Mouse (Mus musculus) gastrocnemius, postnatal 14 days (tissue): Measurements from ENCODE around the gene Gast. TPM values are rescaled to one million over a fixed set of nuclear protein-coding genes. Genes with fewer than 3 reads are reported as not detected.
"Not testable (repeated sequence)": the region's sequence is repeated elsewhere in the genome, so short reads cannot be mapped to it uniquely, and the experiment has no call there.

Experiments used
- DNase-seq: peaks from one replicate; pipeline ENCODE4 v3.0.0; 2021; ENCODE audit warnings: mixed read lengths
- intact Hi-C: fragments of 180-260 bp; cut with DNase I; formaldehyde crosslinking; loops from one replicate; pipeline ENCODE4 v1.15.1; 2025; ENCODE audit warnings: low total_unique reads
- total RNA-seq, 2 experiments: library from RNA; stranded (reverse); gene quantifications; 2 replicates each; pipeline ENCODE4 v1.2.3; 2021

The Gast gene
- total RNA-seq, 2 experiments from 2014 or later, result not detected

- intact Hi-C loops, result no loop called here
- DNase-seq, result peak; percentile 100
Measured at GRCm38 (mm10) chr11:100319492-100320171, 14.6 kb upstream of the Gast start, which contains the start of gene Eif1. TSS of gene Eif1 (plus strand) at chr11:100319885.

GRCm38 (mm10) chr11:100320172-100320630, 14.0 kb upstream of the Gast start:
- intact Hi-C loops, result no loop called here

DNA sequence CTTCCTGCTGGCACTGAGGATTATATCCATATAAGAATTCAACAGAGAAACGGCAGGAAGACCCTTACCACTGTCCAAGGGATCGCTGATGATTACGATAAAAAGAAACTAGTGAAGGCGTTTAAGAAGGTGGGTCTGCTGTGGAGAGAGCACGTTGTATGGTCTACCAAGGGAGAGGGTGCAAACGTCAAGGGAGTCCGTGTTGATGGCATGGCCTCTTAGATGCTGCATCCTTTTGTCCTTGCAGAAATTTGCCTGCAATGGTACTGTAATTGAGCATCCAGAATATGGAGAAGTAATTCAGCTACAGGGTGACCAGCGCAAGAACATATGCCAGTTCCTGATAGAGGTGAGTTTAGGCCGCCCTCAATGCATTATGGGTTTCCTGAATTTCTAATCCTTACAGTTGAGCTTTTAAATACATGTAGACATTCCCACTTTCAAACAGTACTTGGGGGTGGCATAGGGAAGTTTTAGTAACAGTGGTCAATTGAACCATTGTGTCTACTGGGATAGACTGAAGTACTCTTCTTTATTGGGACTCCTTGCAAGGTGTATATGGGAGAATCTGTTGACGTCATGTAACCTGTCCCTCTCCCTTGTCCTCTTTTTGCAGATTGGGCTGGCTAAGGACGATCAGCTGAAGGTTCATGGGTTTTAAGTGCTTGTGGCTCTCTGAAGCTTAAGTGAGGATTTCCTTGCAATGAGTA, 13.4 kb upstream of the Gast start:
- DNase-seq, intact Hi-C loops: not testable (repeated sequence)

More at GRCm38 (mm10) chr11:100320172-100320630, 14.0 kb upstream of the Gast start:
- DNase-seq, result peak; percentile 98

DNA sequence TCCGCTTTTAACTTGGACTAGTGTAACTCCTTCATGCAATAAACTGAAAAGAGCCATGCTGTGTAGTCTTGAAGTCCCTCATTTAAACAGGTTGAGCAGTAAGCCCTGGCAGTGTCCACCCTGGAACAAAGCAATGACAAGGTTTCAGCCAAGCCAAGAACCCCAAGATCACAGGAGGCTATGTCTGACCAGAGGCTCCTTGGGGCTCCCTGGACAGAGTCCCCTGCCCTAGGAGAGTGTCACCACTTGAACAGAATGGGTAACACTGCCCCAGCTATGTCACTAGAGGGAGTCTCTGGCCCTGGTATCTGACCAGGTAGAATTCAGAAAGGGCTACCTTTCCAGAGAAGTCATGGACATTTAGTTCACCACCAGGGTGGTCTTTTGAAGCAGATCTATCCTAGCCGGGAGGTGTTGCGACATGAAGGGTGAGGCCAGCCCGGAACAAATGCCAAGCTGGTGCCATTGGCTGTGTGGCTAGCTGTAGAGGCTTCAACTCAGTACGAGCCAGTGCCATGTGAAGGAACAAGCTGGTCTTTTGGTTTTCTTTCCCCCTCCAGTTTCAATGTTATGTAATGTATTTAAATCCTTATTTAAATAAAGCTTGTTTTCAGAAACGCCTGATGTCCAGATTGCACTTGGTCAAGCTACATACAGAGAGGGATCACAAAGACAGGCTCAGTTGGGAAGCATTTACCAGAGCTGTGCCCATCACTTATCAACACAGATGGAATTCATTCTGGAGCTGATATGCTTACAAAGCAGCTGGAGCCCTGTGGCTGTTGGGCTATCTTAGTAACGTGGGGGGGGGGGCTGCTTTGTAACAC, 12.5 kb upstream of the Gast start:
- intact Hi-C loops, DNase-seq: not testable (repeated sequence)

- intact Hi-C loops, result no loop called here
- no peak for DNase-seq
Measured at GRCm38 (mm10) chr11:100322591-100323258, 11.5 kb upstream of the Gast start.

GRCm38 (mm10) chr11:100323578-100323977, 10.6 kb upstream of the Gast start:
- intact Hi-C loops, result no loop called here
- peak; percentile 57 for DNase-seq

DNA sequence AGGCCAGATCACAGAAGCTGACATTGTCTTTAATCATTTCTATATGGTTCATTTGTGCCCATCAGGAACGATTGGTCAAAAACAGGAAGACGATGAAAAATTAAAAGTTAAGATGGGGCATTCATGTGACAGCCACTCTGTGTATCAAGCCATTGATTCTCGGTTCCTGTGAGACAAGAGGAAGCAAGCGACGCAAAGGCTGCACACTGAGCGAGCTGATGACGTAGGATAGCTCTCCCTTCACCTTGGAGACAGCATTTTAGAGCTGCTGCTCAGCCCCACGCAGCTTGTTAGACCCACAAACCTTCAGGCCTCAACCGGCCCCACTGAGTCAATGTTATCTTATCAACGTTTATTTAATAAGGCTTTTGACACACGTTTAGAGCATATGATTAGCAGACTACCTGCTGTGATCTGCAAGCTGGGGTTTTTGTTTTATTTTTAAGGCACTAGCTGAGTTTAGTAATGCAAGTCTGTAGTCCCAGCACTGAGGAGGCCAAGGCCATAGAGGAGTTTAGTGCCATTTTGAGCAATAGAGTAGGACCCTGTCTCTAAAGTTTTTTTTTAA, 9.1 kb upstream of the Gast start:
- intact Hi-C loops, result no loop called here
- no peak for DNase-seq

GRCm38 (mm10) chr11:100327316-100327715, 6.9 kb upstream of the Gast start:
- intact Hi-C loops, result no loop called here
- DNase-seq, result no peak

- intact Hi-C loops, result no loop called here
- no peak for DNase-seq
Measured at GRCm38 (mm10) chr11:100327761-100328160, 6.4 kb upstream of the Gast start.

GRCm38 (mm10) chr11:100330235-100330634, 4.0 kb upstream of the Gast start:
- intact Hi-C loops, result no loop called here
- DNase-seq, result no peak

- DNase-seq, intact Hi-C loops: not testable (repeated sequence)
Measured at GRCm38 (mm10) chr11:100330816-100331375, 3.3 kb upstream of the Gast start.

DNA sequence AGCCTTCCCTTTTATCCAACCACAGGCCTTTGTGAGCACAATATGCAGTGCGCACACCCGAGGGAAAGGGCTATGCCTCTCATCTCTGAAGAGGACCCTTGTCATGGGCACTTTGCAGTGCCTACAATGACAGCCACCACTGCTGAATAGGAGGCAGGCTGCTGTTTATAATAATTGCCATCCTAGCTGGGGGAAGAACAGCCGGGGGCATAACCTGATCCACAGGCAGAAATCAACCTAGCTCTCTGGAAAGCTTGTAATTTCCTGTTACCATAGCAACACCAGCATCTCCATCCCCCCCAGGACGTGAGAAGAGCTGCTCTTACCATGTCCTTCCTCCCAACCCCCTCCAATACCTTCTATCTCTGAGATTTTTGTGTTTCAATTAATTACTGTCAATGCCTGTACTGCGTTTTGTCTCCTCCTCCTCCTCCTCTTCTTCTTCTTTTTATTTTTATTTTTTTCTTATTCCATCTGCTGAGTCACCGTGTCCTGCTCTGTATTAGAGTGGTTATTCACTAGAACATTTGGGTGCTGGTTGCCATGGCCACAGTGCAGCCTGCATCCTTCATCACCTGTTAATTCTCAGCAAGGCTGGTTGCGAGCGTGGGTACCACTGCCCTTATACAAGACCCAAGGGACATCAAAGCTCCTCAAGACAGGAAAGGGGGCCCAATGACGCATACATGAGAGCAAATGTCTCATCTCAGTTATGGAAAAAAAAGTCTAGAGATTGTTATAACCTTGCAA, 1.3 kb upstream of the Gast start:
- DNase-seq, result no peak
- intact Hi-C loops, result no loop called here

- DNase-seq, result no peak
- intact Hi-C loops, result no loop called here
Measured at GRCm38 (mm10) chr11:100335731-100336130, 1.5 kb downstream of the Gast start.

- DNase-seq, result no peak
- intact Hi-C loops, result no loop called here
Measured at GRCm38 (mm10) chr11:100344269-100344668, 10.1 kb downstream of the Gast start.

DNA sequence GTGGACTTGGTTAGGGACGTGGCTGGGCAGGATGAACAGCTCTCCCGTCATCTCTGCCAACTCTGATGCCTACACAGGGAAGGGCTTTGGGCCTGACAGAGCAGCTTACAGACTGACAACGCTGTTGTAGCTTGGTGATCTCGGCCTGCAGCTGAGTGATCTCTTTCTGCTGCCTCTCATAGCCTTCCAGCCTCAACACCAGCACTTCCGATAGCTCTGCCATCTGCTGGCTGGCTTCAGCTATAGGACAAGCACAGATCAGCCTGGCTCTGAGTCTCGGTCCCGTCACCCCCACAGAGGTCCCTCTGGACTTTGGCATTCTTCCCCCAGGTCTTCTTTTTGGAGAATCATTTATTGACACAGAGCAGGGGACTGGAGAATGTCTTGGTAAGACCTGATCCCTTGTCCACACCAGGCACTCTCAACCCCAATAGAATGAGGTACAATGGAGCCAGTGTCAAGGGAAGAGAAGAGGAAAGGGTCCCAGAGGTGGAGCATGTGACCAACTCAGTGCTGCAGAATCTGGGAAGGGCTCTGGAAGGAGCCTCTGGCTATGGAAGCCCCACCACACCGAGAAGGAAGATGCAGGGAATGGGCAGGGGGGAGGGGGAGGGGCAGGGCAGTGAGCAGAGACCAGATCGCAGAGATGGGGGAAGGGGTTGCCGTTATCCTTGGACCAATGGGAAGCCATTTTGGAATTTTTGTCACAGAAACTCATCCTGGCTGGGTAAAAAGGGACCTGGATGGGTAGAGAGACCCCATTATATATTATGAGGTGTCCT, 18.1 kb downstream of the Gast start:
- intact Hi-C loops, result no loop called here
- no peak for DNase-seq

- intact Hi-C loops, result no loop called here
- no peak for DNase-seq
Measured at GRCm38 (mm10) chr11:100355151-100355951, 21.1 kb downstream of the Gast start.
